Mouse (Mus musculus) megakaryocyte, embryonic 14.5 days (primary cell): ENCODE measurements around the gene Glud1.

Source experiments
- FLI1 ChIP-seq: IDR thresholded peaks from 2 replicates; pipeline ENCODE4 v1.6.1; 2012; ENCODE audit warnings: low read length, inconsistent platforms, mixed read lengths
- GATA1 ChIP-seq: IDR thresholded peaks from 3 replicates; pipeline ENCODE4 v1.6.1; 2012; ENCODE audit warnings: mixed read lengths, low read length, inconsistent platforms, borderline replicate concordance

GRCm38 (mm10) chr14:34290229-34290628 lies 20.3 kb upstream of the Glud1 start:
- TF ChIP-seq GATA1 (no peak), FLI1 (no peak)
